Mouse (Mus musculus): ENCODE measurements around the gene Ube4a. TPM values are rescaled to one million over a fixed set of nuclear protein-coding genes. Genes with fewer than 3 reads are reported as not detected.
"Not testable (repeated sequence)": the region's sequence is repeated elsewhere in the genome, so short reads cannot be mapped to it uniquely, and the experiment has no call there.

The Ube4a gene
- total RNA-seq, 2 experiments from 2014 or later: 66.7 to 69.0 TPM

DNA sequence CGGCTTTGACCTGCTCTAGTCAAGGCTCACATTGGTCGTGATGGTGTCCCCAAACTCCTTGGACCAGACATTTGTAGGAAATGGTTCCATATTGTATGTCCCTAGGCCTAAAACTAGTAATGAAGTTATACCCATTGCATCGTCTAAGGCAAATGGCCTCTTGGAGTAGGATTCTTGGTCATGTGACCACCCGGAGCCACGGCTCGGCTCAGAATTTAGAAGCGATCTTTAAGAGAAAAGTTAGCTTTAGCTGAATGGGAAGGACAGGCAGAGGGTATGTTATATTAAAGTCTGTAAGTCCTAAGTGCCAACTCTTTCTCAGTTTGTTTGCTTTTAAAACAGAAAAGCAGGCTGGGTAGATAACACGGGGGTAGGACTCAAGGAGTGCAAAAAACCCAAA lies 16.7 kb upstream of the Ube4a start:
- DNase-seq (ENCODE audit: low spot score in 2 of 2): no peak

DNA sequence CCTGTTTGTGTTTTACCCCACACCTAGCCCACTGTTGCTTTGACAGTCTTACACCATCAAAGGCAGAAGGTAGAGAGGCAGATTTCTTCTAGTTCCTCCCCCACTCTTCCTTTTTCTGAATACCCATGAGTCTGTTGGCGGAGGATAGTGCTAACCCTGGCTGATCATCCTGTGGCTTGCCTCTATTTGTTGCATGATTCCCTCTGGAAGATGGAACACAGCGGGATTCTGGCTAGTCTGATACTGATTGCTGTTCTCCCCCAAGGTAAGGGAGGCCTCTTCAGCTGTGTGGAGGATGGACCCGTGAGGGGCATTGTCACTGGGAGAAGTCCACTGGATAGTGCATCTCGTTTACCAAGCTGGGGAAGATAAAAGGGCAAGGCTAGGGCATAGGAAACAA lies 16.3 kb upstream of the Ube4a start, which contains the start of gene Cd3d:
TSS of gene Cd3d (plus strand) at position 111 of the 400 bp plus-strand sequence.
- DNase-seq (ENCODE audit: low spot score in 2 of 2): no peak

DNA sequence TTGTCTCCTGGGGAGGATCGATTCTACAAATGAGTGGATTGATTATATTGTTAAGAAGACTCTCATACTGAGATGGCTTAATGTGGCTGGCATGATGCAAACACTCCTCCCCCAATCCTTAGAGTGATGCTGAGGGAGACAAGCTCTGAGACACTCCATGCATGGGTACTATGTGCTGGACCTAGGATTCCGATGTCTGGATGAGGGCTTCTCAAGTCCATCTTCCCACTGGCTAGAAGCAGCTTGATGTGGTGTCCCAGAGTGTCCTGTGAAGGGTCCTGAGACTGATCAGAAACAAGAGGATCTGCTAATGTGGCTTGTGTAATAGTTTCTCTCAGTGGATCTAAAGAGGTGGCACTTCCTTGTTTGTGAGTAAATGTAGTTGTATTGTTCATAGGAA lies 15.7 kb upstream of the Ube4a start:
- no peak for DNase-seq (ENCODE audit: low spot score in 2 of 2)

DNA sequence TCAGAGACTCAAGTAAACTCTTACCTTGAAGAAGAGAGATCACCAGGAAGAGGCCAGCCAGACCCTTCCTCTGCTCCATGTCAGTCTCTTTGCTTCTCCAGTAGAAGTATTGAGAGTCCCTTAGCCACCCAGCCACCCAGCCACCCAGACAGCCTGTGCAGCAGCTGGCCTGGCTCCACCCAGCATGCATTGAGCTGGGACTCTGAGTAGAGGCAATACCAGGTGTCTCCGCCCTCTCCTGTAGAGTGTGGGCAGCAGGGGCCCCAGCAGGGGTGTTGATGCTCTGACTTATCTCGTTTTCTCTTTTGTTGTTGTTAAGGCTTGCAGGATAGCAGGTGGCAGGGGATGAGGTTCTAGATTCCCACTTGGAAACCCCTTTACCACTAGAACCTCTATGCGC lies 14.8 kb upstream of the Ube4a start, which contains the start of gene Cd3g:
TSS of gene Cd3g (minus strand) at position 190 of the 400 bp plus-strand sequence.
- no peak for DNase-seq (ENCODE audit: low spot score in 2 of 2)

DNA sequence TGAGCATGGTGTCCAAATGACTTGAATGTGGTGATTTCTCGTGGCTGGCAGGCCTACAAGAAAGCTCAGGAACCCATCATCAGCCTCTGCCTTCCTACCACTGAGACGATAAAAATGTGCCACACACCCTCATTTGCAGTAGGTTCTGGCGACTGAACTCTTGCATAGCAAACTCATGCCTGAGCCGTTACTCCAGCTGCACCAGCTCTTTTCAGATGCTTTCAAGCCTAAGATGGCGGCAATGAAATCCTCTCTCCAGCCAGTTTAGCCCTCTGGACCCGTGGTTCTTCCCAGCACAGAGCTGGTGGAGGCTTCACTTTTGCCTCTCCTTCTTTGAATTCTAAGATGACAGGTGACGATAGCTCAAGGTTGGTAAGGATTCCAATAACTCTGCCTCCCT lies 14.4 kb upstream of the Ube4a start:
- DNase-seq (ENCODE audit: low spot score in 2 of 2): no peak

DNA sequence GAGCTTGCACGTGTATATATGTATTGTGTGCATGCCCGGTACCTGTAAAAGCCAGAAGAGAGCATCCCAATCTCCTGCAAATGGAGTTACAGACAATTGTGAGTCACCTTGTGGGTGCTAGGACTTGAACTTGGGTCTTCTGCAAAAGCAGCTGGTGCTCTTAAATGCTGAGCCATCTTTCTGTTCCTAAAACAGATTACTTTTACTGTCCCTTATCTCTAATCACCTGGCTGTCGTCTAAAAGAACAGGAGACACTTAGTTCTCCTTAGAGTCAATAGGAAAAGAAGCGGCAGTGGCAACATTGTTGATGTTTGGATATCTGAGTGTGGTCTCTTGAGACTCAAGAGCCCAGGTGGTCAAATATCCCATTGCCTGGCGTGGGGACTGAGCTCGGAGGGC lies 12.4 kb upstream of the Ube4a start:
- DNase-seq (ENCODE audit: low spot score in 2 of 2): no peak

DNA sequence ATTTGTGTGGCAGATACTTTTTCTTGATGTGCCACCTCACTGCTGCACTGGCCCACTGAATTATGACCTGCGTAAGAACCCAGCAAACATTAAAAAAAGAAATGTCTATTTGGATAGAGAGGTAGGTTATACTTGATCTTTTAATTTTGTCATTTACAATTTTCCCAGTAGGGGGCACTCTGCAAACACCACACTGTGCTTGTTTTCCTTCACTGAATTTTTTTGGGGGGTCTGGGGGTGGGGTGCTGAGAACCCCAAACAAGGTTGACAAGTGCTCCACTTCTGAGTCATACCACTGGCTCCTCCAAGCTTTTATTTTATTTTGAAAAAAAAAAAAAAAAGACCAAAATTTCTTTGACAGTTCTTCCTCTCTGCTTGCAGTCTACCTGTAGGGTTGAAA lies 4.0 kb upstream of the Ube4a start:
- no peak for DNase-seq (ENCODE audit: low spot score in 2 of 2)

DNA sequence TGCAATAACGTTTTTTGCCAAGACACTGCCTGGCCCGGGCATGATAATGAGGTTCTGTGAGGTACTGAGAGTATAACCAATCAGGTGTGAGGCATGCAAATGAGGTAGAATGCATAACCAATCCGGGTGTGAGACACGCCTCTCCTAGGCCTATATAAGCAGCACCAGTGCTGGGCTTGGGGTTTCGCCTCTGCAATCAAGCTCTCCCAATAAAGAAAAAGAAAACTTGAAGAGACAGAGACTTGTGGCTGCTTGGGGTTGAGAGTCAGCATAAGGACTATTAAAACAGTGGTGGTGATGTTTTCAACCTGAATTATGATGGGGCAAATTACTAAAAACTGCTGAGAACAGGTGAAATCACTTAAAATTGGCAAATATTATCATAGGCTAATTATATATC lies 2.4 kb upstream of the Ube4a start:
- not testable (repeated sequence) for DNase-seq (ENCODE audit: low spot score in 2 of 2)

DNA sequence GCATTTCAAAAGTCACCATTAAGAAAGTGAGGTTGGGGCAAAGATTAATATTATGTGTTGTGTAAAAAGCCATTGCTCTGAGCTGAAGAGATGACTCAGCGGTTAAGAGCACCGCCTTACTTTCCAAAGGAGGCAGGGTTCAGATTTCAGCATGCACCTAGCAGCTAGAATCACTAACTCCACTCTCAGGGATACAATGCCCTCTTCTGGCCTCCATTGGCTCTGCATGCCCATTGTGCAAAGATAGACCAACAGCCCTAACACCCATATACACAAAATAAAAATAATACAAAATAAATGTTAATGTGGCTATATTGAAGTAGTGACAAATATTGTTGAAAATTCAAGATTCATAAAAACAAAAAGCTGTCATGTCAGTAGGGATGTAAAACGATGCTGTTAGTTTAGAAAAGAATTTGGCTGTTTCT lies 1.4 kb upstream of the Ube4a start:
- peak; percentile 55 to 57 for DNase-seq (ENCODE audit: low spot score in 2 of 2)

DNA sequence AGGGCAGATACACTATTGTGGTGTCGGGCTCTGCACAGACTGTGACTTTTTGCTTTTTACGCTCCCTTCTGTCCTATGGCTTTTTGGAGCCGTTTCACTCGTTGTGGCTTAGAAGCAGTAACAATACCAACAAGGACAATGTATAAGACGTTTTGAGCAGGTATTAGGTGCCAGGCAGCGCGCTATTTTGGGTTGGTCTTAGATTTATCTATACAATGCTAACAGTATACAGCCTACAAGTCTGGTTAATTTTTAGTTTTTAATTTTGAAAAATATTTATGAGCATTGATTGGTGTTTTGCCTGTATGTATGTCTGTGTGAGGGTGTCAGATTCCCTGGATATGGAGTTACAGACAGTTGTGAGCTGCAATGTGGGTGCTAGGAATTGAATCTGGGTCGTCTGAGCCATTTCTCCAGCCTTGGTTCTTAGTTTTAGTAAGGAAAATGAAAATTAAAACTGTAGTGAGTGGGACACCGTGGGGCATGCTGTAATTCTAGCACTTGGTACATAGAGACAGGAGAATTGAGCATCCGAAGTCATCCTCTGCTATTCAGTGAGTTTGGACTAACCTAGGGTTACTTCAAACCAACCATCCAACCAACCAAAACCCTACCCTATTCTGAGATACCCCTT lies 550 bp upstream of the Ube4a start:
- no peak for DNase-seq (ENCODE audit: low spot score in 2 of 2)

DNA sequence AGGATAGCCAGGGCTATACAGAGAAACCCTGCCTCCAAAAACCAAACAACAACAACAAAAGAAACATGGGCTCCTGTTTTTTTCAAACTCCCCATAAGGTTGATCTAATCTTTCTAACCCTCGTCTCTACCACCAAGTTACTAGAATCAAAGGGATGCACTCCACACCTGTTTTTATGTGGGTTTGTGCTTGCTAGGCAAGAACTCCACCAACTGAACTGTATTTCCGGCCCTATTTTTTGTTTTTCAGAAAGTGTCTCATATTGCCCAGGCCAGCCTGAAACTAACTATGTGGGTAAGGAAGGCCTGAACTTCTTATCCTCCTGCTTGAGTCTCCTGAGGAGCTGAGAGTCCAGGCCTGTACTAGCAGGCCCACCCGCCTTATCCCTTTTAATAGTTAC lies 11.0 kb downstream of the Ube4a start:
- no peak for DNase-seq (ENCODE audit: low spot score in 2 of 2)

DNA sequence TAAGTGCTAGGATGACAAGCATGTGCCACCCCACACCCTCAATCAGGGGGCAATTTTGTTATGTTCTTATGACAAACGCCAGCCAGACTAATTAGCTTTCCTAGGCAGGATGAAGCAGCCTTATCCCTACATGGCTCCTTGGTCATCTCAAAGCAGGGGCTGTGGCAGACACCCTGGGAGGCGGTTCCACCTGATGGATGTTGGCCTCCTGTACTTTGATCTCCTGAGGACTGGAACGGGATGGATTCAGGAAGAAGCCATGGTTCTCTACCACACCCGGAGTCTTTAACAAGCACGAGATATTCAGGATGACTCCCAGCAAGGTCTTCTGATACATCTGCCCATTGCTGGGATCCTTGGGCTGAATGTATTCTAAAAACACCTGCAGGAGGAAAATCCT lies 17.6 kb downstream of the Ube4a start:
- DNase-seq (ENCODE audit: low spot score in 2 of 2): no peak

DNA sequence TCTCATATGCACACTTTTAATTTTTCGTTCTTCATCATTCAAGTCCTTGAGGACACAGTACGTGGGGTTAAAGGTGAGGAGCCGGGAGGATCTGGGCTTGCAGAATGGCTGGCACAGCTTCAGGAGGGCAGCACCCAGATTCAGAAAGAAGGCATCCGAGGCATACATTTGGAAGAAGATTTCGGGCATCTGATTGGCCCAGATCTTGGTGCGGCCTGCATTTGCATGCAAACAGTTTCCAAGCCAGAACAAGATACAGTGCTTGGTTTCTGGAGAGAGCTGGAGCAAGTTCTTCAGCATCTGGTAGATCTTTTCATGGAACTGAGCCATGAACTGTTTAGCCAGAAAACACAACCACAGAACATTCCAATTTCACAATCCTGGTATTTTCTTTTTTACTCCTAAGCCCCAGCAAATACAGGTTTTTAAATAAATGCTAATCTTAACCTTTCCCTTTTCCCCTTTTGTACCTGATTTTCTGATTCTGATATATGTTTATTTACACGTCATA lies 19.2 kb downstream of the Ube4a start:
- no peak for DNase-seq (ENCODE audit: low spot score in 2 of 2)

DNA sequence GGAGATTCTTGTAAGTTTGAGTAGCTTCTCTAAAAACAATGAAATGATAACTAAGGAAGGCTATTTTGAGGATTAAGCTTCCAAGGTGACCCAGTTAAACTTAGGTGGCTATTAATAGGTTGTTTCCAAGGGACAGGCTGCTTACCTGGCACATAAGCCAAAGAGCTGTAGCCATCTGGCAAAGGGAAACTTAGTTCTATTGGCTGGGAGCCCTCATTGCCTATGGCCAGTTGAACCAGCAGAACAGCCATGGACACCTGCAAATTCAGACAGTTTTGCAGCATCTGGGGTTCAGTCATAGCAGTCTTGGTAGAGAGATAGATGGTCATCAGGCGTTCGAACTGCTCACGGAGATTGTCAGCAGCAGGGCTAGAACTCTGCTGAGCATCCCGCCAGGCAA lies 23.0 kb downstream of the Ube4a start:
- DNase-seq (ENCODE audit: low spot score in 2 of 2): no peak

DNA sequence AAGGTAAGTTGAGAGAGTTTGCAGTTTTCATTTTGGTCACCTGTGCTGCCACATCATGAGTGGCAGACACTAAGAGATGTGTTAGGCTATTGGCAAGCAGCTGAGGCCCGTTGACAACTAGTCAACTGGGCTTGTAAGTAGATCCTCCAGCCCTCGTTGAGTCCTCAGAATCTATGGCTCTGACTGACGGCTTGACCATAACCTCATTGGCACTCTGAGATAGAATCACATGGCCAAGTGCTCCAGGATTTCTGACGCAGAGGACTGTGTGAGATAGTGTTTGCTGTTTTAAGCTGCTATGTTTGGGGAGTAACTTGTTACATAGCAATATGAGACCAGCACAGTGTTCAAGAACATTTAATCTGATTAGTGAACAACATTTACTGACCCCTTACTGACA lies 23.6 kb downstream of the Ube4a start:
- DNase-seq (ENCODE audit: low spot score in 2 of 2): no peak

DNA sequence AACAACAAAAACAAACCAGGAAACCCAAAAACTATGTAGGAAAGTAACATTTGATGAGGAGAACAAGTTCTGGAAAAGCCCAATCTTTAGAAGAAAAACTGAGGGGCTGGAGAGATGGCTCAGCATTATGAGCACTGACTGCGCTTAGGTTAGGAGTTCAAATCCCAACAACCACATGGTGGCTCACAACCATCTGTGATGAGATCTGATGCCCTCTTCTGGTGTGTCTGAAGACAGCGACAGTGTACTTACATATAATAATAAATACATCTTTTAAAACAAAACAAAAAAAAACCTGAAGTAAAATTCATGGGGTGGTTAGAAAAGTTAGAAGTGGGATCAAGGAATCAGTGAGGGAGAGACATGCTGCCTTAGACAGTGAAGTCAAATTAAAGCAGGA lies 43.9 kb downstream of the Ube4a start:
- DNase-seq (ENCODE audit: low spot score in 2 of 2): no peak

DNA sequence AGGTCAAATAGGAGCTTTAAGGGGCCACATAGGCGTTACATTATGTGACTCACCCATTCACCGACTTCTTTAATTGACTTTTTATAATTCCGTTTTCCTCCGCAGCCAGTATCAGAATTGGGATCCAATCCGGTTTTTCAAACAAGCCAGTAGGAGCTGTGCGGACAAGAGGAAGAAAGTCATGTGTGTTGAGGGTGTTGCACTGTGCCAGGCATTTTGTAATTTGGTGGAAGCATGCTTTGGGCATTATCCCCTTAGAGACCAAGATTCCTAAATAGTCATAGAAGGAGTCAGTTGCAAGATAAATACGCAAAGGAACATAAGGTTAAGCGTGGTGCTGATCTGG lies 44.3 kb downstream of the Ube4a start:
- no peak for DNase-seq (ENCODE audit: low spot score in 2 of 2)

DNA sequence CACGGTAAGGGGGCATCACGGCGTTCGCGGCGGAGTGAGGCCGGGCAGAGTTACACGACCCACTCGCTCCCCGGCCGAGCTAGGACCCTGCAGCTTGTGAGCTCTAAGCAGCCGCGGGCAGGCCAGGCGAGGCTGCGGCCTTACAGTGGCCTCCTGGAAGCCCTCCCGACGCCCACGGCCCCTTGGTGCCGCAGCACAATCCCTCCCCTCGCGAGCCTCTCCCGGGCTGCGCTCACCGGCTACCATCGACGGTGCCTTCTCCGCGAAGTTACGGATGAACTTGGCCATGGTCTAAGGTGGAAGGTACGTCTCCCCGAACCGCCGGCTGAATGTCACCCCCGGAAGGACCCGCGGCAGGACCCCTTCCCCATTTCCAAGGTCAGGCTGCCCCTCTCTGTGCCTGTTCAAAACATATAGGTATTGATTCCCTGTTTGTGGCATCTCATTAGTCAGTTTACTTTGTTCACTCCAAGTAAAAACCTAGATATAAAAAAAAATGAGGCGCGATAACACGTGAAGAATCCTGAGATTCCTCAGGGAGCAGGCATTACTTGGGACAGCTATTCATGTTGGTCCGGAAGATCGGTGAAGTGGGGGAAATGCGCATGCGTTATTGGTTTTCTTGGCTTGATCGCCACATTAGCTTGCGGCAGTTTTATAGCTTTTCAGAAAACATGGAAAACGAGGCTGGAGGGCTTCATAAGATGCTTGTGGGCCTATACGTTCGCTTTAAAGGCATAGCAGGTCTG lies 44.9 kb downstream of the Ube4a start, which contains the start of gene Atp5l:
TSS of gene Atp5l (minus strand) at position 369 of the 749 bp plus-strand sequence.
- peak; percentile 81 to 82 for DNase-seq (ENCODE audit: low spot score in 2 of 2)

DNA sequence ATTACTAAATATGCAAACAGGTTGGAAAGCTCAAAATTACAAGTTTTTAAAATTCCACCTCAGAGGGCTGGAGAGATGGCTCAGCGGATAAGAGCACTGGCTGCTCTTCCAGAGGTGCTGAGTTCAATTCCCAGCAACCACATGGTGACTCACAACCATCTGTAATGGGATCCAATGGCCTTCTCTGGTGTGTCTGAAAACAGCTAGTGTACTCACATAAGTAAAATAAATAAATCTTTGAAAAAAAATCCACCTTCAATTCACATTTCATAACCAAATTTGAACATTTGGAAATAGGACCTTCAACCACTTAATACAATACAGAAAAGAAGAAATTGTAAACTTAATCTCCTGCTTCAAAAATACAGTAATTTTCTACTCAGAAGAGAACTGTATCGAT lies 45.8 kb downstream of the Ube4a start:
- no peak for DNase-seq (ENCODE audit: low spot score in 2 of 2)

DNA sequence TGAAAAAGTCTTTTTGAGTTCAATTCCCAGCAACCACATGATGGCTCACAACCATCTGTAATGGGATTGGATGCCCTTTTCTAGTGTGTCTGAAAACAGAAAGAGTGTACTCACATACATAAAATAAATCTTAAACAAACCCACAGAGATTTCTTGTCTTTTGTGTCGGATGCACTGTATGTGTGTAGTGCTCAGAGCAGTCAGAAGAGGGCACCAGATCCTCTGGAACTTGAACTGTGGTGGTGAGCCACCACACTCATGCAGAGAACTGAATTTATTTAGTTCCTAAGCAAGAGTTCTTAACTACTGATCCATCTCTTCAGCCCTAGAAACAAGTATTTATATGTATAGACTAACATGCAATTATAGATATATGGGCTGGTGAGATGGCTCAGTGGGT lies 49.2 kb downstream of the Ube4a start:
- DNase-seq (ENCODE audit: low spot score in 2 of 2): peak; percentile 24 to 28

DNA sequence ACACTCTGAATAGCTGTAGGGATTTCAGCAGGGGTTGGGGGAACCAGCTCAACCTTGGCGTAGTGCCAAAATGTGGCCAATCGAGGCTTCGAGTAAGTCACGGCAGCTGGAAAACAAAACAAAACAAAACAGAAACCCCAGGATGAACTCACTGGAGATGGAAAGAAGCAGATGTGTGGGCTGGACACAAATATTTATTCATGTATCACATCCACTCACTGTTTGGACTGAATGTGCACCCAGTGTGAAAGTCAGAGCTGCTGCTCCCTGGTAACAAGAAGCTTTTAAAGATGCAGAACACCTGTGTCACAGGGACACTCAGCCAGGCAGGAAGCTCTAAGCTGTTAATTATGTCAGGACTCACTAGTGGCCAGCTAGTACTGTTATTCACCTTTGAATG lies 50.7 kb downstream of the Ube4a start:
- DNase-seq (ENCODE audit: low spot score in 2 of 2): no peak

DNA sequence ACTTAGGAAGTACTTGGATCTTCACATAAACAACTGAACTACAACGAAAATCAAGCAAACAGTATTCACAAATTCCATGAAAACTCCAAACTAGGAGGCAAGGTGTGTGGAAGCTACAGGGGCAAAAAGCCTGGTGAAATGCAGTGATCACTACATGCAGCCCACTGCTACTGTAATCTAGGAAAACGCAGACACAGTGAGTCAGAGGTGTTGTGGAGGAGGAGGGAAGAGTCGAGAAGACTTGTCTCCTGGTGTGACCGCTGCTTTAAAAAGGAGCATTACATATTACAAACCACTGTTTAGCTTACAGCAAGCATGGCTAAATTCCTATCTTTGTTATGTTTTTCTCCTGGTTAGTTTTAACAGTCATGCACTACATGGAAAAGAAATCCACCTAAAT lies 54.0 kb downstream of the Ube4a start:
- peak; percentile 20 to 22 for DNase-seq (ENCODE audit: low spot score in 2 of 2)

DNA sequence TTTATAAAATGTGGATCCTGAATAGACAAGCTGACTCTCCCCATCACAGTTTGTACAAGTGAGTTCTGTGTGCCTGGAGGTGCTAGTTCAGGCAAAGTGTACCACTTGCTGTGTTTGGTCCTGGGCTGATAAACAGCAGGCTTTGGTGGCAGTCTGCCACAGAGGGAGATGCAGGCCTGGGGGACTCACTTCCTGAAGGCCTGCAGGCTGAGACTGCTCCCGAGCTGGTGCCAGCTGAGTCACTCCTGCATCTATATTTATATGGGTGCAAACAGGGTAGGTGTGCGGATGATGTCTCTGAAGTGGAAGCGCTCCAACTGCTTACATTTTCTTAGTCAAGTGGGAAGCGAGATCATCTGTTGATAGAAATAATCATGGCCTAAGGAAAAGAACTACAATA lies 59.8 kb downstream of the Ube4a start:
- DNase-seq (ENCODE audit: low spot score in 2 of 2): peak; percentile 80 to 82

Data from left cerebral cortex, adult 18-20 months (tissue).